Mouse (Mus musculus) embryonic facial prominence, embryonic 13.5 days (tissue): Measurements from ENCODE around the gene Sbno2. TPM values are rescaled to one million over a fixed set of nuclear protein-coding genes. Genes with fewer than 3 reads are reported as not detected.
A peak's percentile ranks its signal among the peaks of the same experiment; 100 is the strongest.

ENCODE experiments used
- ATAC-seq: fragments of 200-750 bp; cut with Nextera tagmentation; 2 replicates; pipeline ENCODE4 v1.8.0; 2017; ENCODE audit warnings: low read depth; ENCODE audit not compliant: insufficient number of reproducible peaks, insufficient read depth, low FRiP score, low TSS enrichment
- H3K27ac ChIP-seq: fragments of 300-500 bp; sonication (generic); 2 replicates; pipeline ENCODE4 v1.5.1; 2015; ENCODE audit warnings: moderate library complexity, mild to moderate bottlenecking, inconsistent platforms
- H3K27me3 ChIP-seq: fragments of 300-500 bp; sonication (generic); 2 replicates; pipeline ENCODE4 v1.6.1; 2015; ENCODE audit warnings: mild to moderate bottlenecking, inconsistent platforms
- H3K36me3 ChIP-seq: fragments of 300-500 bp; sonication (generic); 2 replicates; pipeline ENCODE4 v1.6.1; 2015; ENCODE audit warnings: mild to moderate bottlenecking, inconsistent platforms
- H3K4me1 ChIP-seq: fragments of 300-500 bp; sonication (generic); 2 replicates; pipeline ENCODE4 v1.6.1; 2015; ENCODE audit warnings: inconsistent platforms
- H3K4me2 ChIP-seq: fragments of 300-500 bp; sonication (generic); 2 replicates; pipeline ENCODE4 v1.6.1; 2015; ENCODE audit warnings: moderate library complexity, mild to moderate bottlenecking, inconsistent platforms
- H3K4me3 ChIP-seq: fragments of 300-500 bp; sonication (generic); 2 replicates; pipeline ENCODE4 v1.5.1; 2015; ENCODE audit warnings: mild to moderate bottlenecking, inconsistent platforms
- H3K9ac ChIP-seq: fragments of 300-500 bp; sonication (generic); 2 replicates; pipeline ENCODE4 v1.6.1; 2015; ENCODE audit warnings: mild to moderate bottlenecking, inconsistent platforms
- H3K9me3 ChIP-seq: fragments of 300-500 bp; sonication (generic); 2 replicates; pipeline ENCODE4 v1.6.1; 2016; ENCODE audit warnings: inconsistent platforms
- WGBS: fragments of 180-500 bp; shearing (Covaris S2); methylation state at CpG from one replicate; pipeline ENCODE4 v1.1.7; 2015; ENCODE audit warnings: mixed read lengths; 5-methylcytosine and 5-hydroxymethylcytosine counted together
- polyA plus RNA-seq: library from polyadenylated mRNA; unstranded; fragments of >200 nt; fragmentation: Nextera tagmentation; extraction: Ambion mirVana; gene quantifications from 2 replicates; pipeline ENCODE4 v1.2.1, GENCODE M21; 2015

Gene Sbno2
- polyA plus RNA-seq: 15.8 and 16.1 TPM in 2 replicates

DNA sequence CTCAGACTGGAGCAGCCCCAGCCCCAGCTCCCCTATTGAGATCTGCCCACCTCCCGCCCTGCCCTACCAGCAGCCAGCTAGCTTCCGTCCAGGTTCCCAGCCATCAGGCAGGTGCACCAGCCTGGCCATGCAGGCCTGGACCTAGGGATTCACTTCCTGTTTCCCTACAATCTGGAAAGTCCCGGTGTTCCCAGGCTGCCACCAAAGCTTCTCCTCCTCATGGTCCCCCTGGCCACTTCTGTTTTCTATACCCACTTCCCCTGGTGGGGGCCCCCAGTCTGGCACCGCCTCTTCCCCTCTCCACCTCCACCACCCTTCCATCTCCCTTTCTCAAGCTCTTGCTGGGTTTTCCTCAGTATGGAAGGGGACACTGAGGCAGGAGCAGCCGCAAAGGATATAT is at the start of gene Sbno2:
Sbno2 (minus strand) TSS at position 112 of the 400 bp plus-strand sequence.
- no peaks in the 10 kb centered on the region for H3K9me3 ChIP-seq
- H3K9ac ChIP-seq: peak within 1 kb of the TSS; percentile 51
- H3K4me1 ChIP-seq: peaks cover 23% of the 10 kb centered on the region
- ATAC-seq: no peak
- no peaks in the 10 kb centered on the region for H3K36me3 ChIP-seq
- 61% methylated on average over 5 of the region's 5 CpGs for WGBS
- peak within 1 kb of the TSS; percentile 37 for H3K4me2 ChIP-seq
- H3K27ac ChIP-seq: peak within 1 kb of the TSS; percentile 75
- H3K27me3 ChIP-seq: no peaks in the 10 kb centered on the region
- peak within 1 kb of the TSS; percentile 10 for H3K4me3 ChIP-seq

DNA sequence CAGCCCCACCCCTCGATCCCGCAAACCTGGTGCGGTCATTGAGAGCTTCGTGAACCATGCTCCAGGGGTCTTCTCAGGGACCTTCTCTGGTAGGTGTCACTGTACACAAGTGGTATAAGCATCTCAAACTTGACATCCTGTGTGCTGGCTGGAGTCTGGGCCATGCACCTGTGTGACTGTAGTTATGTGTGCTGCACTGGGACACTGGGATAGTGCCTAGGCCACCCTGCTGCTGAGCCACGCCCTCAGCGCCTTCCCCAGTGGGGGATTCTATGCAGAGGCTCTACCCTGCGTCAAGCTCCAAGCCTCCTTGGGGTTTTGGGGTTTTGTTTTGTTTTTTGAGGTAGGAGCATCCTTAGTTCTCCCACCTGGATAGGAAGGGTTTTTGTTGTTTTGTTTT is 49.0 kb upstream of the Sbno2 start:
- Histone ChIP-seq H3K36me3 (peaks cover 71% of the 10 kb centered on the region), H3K27ac (peak overlapping the region; percentile 40; the same call in 1 of the 2 replicates), H3K4me1 (peaks cover 75% of the 10 kb centered on the region), H3K9ac (peak overlapping the region; percentile 96; the same call in 1 of the 2 replicates), H3K27me3 (no peaks in the 10 kb centered on the region), H3K4me2 (no peak overlapping the region), H3K4me3 (0 out of 2 replicates have a peak overlapping the region, but pooled peaks have one; percentile 0), H3K9me3 (no peaks in the 10 kb centered on the region)
- WGBS: 81% methylated on average over 7 of the region's 7 CpGs
- ATAC-seq: no peak

DNA sequence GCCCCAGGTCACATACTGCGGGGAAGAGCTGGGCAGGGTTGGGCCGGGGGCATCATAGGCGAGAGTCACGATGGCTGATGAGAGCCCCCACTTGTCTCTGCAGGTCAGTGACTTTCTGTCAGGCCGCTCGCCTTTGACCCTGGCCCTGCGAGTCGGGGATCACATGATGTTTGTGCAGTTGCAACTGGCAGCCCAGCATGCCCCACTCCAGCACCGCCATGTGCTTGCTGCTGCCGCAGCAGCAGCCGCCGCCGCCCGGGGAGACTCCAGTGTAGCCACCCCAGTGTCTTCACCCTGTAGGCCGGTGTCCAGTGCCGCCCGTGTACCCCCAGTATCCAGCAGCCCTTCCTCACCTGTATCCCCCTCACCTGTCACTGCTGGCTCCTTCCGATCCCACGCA is 48.3 kb upstream of the Sbno2 start:
- Histone ChIP-seq H3K36me3 (peaks cover 71% of the 10 kb centered on the region), H3K27ac (peak overlapping the region; percentile 100), H3K27me3 (no peaks in the 10 kb centered on the region), H3K9ac (peak overlapping the region; percentile 96; the same call in 1 of the 2 replicates), H3K4me1 (peaks cover 68% of the 10 kb centered on the region), H3K4me2 (peak overlapping the region; percentile 98), H3K9me3 (no peaks in the 10 kb centered on the region), H3K4me3 (peak overlapping the region; percentile 97; the same call in 1 of the 2 replicates)
- no peak for ATAC-seq
- 82% methylated on average over 19 of the region's 19 CpGs for WGBS

DNA sequence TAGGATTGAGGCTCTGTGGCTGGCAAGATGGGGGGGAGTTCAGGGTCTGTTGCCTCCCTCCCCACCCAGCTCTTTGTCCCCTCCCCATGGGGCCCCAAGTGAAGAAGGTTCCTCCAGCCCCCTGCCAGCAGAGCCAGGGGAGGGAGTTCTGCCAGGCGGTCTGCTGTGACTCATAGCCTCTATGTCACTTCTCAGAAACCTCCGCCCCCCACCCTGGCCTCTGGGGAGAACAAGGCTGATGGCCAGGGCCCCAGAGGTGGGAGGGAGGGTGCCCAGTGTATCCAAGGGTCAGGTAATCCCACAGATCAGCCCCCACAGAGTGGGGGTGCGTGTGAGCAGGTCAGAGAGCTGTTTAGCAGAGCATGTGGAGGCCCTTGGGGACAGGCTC is 47.5 kb upstream of the Sbno2 start:
- peak overlapping the region; percentile 100 for H3K27ac ChIP-seq
- no peaks in the 10 kb centered on the region for H3K27me3 ChIP-seq
- H3K36me3 ChIP-seq: peaks cover 71% of the 10 kb centered on the region
- H3K4me2 ChIP-seq: peak overlapping the region; percentile 98
- WGBS: 40% methylated on average over 3 of the region's 3 CpGs
- H3K4me1 ChIP-seq: peaks cover 62% of the 10 kb centered on the region
- H3K9me3 ChIP-seq: no peaks in the 10 kb centered on the region
- H3K4me3 ChIP-seq: peak overlapping the region; percentile 97
- H3K9ac ChIP-seq: peak overlapping the region; percentile 96
- no peak for ATAC-seq

DNA sequence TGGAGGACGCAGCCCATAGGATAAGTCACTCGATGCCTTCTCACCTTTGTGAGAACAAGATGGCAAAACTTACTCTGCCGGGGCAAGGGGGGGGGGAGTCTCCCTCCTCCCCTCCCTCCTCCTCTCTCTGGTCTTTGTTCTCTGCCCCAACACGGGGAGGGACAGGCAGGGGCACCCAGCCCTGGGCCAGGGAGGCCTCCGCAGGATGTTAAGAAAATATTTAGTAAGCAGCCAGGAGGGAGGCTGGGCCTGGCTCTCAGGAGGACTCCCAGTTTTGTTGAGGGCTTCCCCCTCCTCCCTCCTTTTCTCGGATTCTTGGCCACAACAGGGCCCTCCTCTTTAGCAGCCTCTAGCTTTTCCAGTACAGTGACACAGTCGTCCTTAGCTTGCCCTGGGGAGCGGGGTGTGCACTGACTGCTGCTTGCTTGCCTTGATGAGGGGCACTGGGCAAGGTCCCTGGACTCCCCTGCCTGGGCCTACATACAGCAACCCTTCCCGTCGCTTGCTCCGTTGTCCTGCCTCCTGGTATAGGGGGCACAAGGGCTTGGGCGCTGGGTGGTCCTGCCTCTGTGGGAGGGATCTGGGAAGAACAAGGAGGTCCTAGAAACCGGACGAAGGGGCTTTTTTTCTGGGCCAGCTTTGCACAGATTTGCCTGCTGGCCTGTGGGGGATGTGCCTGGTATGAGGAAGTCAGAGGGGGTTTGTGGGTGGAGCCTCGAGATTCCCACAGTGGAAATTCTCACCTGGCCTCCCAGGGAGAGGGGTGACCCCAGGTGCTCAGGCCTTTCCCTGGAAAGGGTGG is 46.9 kb upstream of the Sbno2 start:
- 2% methylated on average over 15 of the region's 15 CpGs for WGBS
- H3K4me2 ChIP-seq: peak overlapping the region; percentile 98
- no peak for ATAC-seq
- H3K4me3 ChIP-seq: peak overlapping the region; percentile 97
- no peaks in the 10 kb centered on the region for H3K27me3 ChIP-seq
- H3K36me3 ChIP-seq: peaks cover 67% of the 10 kb centered on the region
- H3K9ac ChIP-seq: peak overlapping the region; percentile 96
- peak overlapping the region; percentile 100 for H3K27ac ChIP-seq
- peaks cover 63% of the 10 kb centered on the region for H3K4me1 ChIP-seq
- H3K9me3 ChIP-seq: no peaks in the 10 kb centered on the region

DNA sequence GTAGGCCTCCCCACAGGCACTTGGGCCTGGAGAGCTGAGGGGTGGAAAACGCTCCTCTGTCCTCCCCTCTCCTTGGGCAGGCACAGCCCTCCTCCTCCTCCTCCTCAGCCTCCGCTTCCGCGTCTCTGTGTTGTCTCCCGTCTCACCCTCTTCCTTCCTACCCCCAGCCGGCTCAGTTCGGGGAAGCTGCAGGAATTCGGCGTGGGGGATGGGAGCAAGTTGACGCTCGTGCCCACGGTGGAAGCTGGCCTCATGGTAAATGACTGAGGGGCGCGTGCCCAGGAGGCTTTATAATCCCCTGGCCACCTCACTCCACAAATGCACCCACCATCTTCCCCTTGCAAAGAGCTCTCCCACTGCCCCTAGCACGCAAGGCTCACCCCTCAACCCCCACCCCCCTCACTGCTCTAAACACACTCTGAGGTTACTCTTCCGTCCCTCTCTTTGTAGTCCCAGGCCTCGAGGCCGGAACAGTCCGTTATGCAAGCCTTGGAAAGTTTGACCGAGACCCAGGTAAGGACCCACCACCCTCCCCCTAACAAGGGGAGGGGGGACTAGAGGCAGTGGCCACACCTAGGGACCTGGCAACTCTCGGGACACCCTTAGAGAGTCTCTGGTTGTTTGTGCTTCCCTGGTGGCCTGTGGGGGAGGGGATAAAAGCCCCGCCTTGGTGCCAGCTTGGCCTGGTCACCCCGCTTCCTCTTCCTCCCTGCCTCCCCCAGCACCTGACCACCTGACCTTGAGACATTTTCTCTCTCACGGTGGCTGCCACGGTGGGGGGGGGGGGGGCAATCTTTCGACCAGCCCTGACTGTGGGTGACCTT is 46.1 kb upstream of the Sbno2 start:
- Histone ChIP-seq H3K4me2 (peak overlapping the region; percentile 98), H3K27ac (peak overlapping the region; percentile 100), H3K27me3 (no peaks in the 10 kb centered on the region), H3K36me3 (peaks cover 66% of the 10 kb centered on the region), H3K9me3 (no peaks in the 10 kb centered on the region), H3K9ac (peak overlapping the region; percentile 96), H3K4me3 (peak overlapping the region; percentile 97), H3K4me1 (peaks cover 61% of the 10 kb centered on the region)
- ATAC-seq: no peak
- WGBS: under 1% methylated on average over 26 of the region's 26 CpGs

DNA sequence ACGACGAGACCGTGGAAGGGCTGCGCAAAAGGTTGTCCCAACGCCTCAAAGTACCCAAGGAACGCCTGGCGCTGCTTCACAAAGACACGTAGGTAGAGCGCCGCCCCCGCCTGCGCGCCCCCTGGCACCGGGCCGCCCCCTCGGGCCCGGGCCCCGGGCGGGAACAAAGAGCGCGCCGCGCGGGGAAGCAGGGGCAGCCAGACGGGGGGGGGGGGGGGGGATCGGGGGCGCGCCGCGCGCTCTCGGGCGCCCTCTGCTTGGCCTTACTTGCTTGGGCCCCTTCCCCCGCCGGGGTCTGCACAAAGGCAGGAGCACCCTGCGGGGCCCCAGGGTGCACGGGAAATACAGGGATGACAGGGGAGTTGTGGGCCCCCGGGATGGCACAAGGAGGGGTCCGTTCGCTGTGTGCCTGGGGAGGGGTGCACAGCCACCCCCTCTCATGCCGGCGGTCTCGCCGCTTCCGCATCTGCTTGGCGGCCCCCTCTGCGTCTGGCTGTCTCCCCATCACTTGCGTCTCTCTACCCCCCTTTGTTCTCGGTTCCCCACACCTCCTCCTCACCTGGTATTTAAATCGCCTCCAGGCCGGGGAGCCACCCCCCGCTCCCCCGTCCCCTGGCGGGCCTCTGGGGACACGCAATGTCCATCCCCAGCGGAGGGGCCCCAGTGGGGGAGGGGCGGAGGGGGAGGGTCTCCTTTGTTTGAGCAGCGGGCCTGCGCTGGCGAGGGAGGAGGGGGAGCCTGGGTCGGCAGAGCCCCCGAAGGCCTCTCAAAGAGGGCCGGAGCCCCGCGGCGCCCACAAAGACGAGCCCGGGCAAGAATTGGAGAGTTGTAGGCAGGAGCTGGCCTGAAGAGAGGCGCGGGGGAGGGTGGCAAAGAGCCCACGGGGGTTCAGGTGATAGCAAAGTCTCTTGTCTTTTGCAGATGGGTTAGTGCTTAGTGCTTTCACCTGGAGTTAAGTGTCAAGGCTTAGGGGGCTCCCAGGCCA is 45.1 kb upstream of the Sbno2 start:
- peaks cover 63% of the 10 kb centered on the region for H3K4me1 ChIP-seq

DNA sequence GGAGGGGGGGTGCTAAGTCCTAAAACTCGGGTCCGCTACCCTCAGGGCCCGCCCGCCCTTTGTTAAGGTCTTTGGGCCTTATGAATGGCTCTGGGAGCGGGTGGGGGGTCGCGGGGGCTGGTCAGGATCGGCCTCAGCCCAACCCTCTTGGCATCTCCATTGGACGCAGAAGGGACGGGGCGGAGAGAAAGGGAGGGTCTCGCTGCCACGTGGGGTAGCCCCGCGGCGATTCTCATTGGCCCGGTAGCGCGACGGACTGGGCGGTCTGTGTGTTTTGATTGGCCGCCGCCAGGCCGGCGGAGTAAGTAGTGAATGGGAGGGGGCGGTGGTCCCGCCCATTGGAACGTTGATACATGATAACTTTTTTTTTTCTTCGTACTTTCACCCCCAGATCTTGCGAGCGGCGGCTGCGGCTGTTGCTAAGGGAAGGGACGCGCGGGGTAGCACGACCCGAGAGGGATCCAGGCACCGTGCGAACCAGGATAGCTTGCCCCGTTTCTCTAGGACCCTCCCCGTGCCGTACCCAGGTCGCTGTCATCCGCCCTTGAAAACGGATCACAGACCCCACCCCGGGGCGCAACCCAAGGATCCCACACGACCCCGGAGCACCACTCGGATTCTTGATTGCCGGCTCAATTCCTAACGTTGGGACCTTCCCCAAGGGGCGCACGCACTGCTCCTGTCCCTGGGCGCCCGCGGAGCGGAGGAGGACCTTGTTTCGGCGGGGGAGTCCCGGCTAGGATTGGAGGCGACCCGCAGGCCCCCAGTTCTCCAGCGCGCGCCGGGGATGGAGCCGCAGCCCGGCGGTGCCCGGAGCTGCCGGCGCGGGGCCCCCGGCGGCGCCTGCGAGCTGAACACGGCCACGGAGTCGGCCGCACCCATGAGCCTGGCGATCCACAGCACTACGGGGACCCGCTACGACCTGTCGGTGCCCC is 44.2 kb upstream of the Sbno2 start:
- Histone ChIP-seq H3K27me3 (no peaks in the 10 kb centered on the region), H3K36me3 (peaks cover 66% of the 10 kb centered on the region), H3K4me1 (peaks cover 61% of the 10 kb centered on the region), H3K9ac (peak overlapping the region; percentile 96), H3K4me2 (peak overlapping the region; percentile 98), H3K4me3 (peak overlapping the region; percentile 97), H3K27ac (peak overlapping the region; percentile 100), H3K9me3 (no peaks in the 10 kb centered on the region)
- under 1% methylated on average over 87 of the region's 88 CpGs for WGBS
- ATAC-seq: peak; percentile 70

More for the DNA sequence above, 45.1 kb upstream of the Sbno2 start:
- H3K4me2 ChIP-seq: peak overlapping the region; percentile 98
- under 1% methylated on average over 59 of the region's 71 CpGs for WGBS
- peaks cover 66% of the 10 kb centered on the region for H3K36me3 ChIP-seq
- peak overlapping the region; percentile 96 for H3K9ac ChIP-seq
- H3K9me3 ChIP-seq: no peaks in the 10 kb centered on the region
- peak overlapping the region; percentile 97 for H3K4me3 ChIP-seq
- H3K27ac ChIP-seq: peak overlapping the region; percentile 100
- ATAC-seq: no peak
- H3K27me3 ChIP-seq: no peaks in the 10 kb centered on the region

DNA sequence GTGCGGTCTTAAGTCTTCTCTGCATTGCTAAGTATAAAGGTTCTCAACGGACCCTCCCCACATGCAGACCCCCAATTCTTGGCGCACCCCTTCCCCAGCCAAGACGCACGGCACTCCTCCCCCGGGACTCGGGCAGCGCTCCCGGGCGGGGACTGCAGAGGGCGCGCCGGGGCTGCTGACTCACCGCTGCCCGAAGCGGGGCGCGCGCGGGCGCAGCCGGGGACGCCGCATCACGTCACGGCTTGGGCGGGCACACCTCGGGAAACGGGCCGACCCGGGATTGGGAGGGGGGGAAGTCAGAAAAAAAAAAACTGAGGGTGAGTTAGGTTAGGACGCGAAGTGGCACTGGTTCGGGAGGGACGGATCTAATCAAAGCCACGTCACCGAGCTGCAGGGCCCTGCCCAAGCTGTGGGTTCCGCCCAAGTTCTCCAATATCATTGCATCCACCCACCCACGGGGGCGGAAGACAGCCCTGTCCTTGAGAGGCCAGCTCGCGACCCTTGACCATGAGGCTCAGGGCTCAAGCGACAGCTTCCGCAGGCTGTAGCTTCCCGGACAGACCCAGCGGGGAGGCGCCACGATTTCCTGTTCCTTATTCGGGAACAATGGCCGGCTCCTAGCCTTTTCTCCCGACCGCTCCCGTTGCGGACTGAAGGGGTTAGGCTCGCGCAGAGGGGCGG is 43.4 kb upstream of the Sbno2 start:
- Histone ChIP-seq H3K4me3 (peak overlapping the region; percentile 97), H3K4me1 (peaks cover 53% of the 10 kb centered on the region), H3K9ac (peak overlapping the region; percentile 96), H3K4me2 (peak overlapping the region; percentile 98), H3K36me3 (peaks cover 66% of the 10 kb centered on the region), H3K27ac (peak overlapping the region; percentile 100), H3K27me3 (no peaks in the 10 kb centered on the region), H3K9me3 (no peaks in the 10 kb centered on the region)
- peak; percentile 41 for ATAC-seq
- under 1% methylated on average over 57 of the region's 57 CpGs for WGBS
